Mouse (Mus musculus): Measurements from ENCODE around the gene Pebp1. TPM values are rescaled to one million over a fixed set of nuclear protein-coding genes. Genes with fewer than 3 reads are reported as not detected.

Gene Pebp1
- polyA plus RNA-seq, 1 experiment from 2014 or later: 617 TPM

GRCm38 (mm10) chr5:117264701-117265100, 22.7 kb downstream of the Pebp1 start:
- Histone ChIP-seq H3K36me3 (ENCODE audit: control insufficient read depth, insufficient read depth, low read length) (peaks cover 14% of the 10 kb centered on the region), H3K27ac (replicated peaks; ENCODE audit: low read depth, low read length) (no peak overlapping the region), H3K9me3 (ENCODE audit: control insufficient read depth, low read length) (peaks cover 4% of the 10 kb centered on the region; the same call in 1 of the 2 replicates), H3K27me3 (replicated peaks; ENCODE audit: control insufficient read depth, insufficient read depth, low read length) (no peaks in the 10 kb centered on the region), H3K4me1 (ENCODE audit: control insufficient read depth, insufficient read depth, low read length) (no peaks in the 10 kb centered on the region), H3K4me3 (ENCODE audit: low read depth, low read length) (no peak overlapping the region), H3K9ac (ENCODE audit: low read depth, low read length) (no peak overlapping the region), H3K4me2 (ENCODE audit: low read depth, low read length) (no peak overlapping the region)
- DNase-seq (ENCODE audit: low spot score) (peak; percentile 40), ATAC-seq (ENCODE audit: low read depth) (no peak)
- WGBS: 41% methylated on average over 5 of the region's 5 CpGs

DNA sequence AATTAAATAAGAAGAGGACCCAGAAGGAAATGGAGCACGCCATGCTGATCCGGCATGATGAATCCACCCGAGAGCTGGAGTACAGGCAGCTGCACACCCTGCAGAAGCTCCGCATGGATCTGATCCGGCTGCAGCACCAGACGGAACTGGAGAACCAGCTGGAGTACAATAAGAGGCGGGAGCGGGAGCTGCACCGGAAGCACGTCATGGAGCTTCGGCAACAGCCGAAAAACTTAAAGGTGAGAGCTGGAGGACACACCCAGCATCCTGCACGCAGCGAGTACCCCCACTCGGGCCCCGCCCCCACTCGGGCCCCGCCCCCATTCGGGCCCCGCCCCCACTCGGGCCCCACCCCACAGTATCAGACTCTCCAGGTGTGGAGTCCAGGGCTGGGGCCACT, 23.9 kb downstream of the Pebp1 start:
- Histone ChIP-seq H3K4me3 (ENCODE audit: low read depth, low read length) (no peak overlapping the region), H3K27me3 (replicated peaks; ENCODE audit: control insufficient read depth, insufficient read depth, low read length) (no peaks in the 10 kb centered on the region), H3K27ac (replicated peaks; ENCODE audit: low read depth, low read length) (no peak overlapping the region), H3K4me2 (ENCODE audit: low read depth, low read length) (no peak overlapping the region), H3K9ac (ENCODE audit: low read depth, low read length) (no peak overlapping the region), H3K4me1 (ENCODE audit: control insufficient read depth, insufficient read depth, low read length) (no peaks in the 10 kb centered on the region), H3K36me3 (ENCODE audit: control insufficient read depth, insufficient read depth, low read length) (peaks cover 14% of the 10 kb centered on the region), H3K9me3 (ENCODE audit: control insufficient read depth, low read length) (peaks cover 4% of the 10 kb centered on the region; the same call in 1 of the 2 replicates)
- no peak for DNase-seq (ENCODE audit: low spot score)
- no peak for ATAC-seq (ENCODE audit: low read depth)
- WGBS: over 99% methylated on average over 14 of the region's 21 CpGs

DNA sequence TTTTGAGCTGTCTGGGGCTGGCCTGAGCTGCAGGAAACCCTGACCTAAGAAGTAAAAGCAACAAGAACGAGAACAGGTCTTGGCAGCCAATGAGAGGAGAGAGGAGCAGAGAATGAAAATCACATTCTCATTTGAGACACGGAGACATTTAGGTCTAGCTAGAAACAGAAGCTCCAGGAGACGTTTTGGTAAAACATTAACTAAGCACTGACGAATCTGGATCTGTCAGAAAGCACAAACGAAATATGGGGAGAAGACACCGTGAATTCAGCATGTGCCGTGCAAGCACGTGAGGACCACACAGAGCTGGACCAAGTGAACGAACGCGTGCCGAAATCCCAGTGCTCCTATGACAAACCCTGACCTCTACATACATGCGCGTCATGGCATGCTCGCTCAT, 29.1 kb downstream of the Pebp1 start:
- Histone ChIP-seq H3K27me3 (replicated peaks; ENCODE audit: control insufficient read depth, insufficient read depth, low read length) (no peaks in the 10 kb centered on the region), H3K9ac (ENCODE audit: low read depth, low read length) (no peak overlapping the region), H3K4me2 (ENCODE audit: low read depth, low read length) (no peak overlapping the region), H3K4me1 (ENCODE audit: control insufficient read depth, insufficient read depth, low read length) (no peaks in the 10 kb centered on the region), H3K36me3 (ENCODE audit: control insufficient read depth, insufficient read depth, low read length) (peaks cover 22% of the 10 kb centered on the region), H3K27ac (replicated peaks; ENCODE audit: low read depth, low read length) (no peak overlapping the region), H3K4me3 (ENCODE audit: low read depth, low read length) (no peak overlapping the region), H3K9me3 (ENCODE audit: control insufficient read depth, low read length) (no peaks in the 10 kb centered on the region)
- ATAC-seq (ENCODE audit: low read depth) (no peak), DNase-seq (ENCODE audit: low spot score) (no peak)
- 90% methylated on average over 15 of the region's 15 CpGs for WGBS

- Histone ChIP-seq H3K27ac (replicated peaks; ENCODE audit: low read depth, low read length) (no peak overlapping the region), H3K9ac (ENCODE audit: low read depth, low read length) (no peak overlapping the region), H3K9me3 (ENCODE audit: control insufficient read depth, low read length) (no peaks in the 10 kb centered on the region), H3K36me3 (ENCODE audit: control insufficient read depth, insufficient read depth, low read length) (peaks cover 14% of the 10 kb centered on the region), H3K4me1 (ENCODE audit: control insufficient read depth, insufficient read depth, low read length) (no peaks in the 10 kb centered on the region), H3K4me3 (ENCODE audit: low read depth, low read length) (no peak overlapping the region), H3K27me3 (replicated peaks; ENCODE audit: control insufficient read depth, insufficient read depth, low read length) (no peaks in the 10 kb centered on the region), H3K4me2 (ENCODE audit: low read depth, low read length) (no peak overlapping the region)
- no peak for ATAC-seq (ENCODE audit: low read depth)
- WGBS: 86% methylated on average over 3 of the region's 3 CpGs
- DNase-seq (ENCODE audit: low spot score): no peak
Observed at GRCm38 (mm10) chr5:117251763-117252162, 35.7 kb downstream of the Pebp1 start.

DNA sequence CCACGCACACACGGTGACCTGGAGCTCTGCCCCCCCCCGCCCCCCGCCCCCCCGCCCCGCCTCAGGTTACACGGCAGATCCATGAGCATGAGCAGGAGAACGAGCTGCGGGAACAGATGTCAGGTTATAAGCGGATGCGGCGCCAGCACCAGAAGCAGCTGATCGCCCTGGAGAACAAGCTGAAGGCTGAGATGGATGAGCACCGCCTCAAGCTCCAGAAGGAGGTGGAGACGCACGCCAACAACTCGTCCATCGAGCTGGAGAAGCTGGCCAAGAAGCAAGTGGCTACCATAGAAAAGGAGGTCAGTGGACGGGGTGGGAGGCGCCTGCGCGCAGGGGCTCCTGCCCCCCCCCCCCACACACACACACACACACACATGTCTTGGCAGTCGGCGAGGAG, 36.6 kb downstream of the Pebp1 start:
- H3K27me3 ChIP-seq (replicated peaks; ENCODE audit: control insufficient read depth, insufficient read depth, low read length): no peaks in the 10 kb centered on the region
- no peak overlapping the region for H3K4me2 ChIP-seq (ENCODE audit: low read depth, low read length)
- H3K27ac ChIP-seq (replicated peaks; ENCODE audit: low read depth, low read length): no peak overlapping the region
- H3K4me1 ChIP-seq (ENCODE audit: control insufficient read depth, insufficient read depth, low read length): no peaks in the 10 kb centered on the region
- 0 out of 2 replicates have a peak overlapping the region, but pooled peaks have one; percentile 14 for H3K9ac ChIP-seq (ENCODE audit: low read depth, low read length)
- 0 out of 2 replicates have a peak, but pooled peaks cover 8% of the 10 kb centered on the region for H3K36me3 ChIP-seq (ENCODE audit: control insufficient read depth, insufficient read depth, low read length)
- 58% methylated on average over 21 of the region's 24 CpGs for WGBS
- H3K9me3 ChIP-seq (ENCODE audit: control insufficient read depth, low read length): no peaks in the 10 kb centered on the region
- no peak overlapping the region for H3K4me3 ChIP-seq (ENCODE audit: low read depth, low read length)
- DNase-seq (ENCODE audit: low spot score) (no peak), ATAC-seq (ENCODE audit: low read depth) (no peak)

GRCm38 (mm10) chr5:117248351-117248750, 39.1 kb downstream of the Pebp1 start:
- 25% methylated on average over 10 of the region's 10 CpGs for WGBS
- Histone ChIP-seq H3K4me2 (ENCODE audit: low read depth, low read length) (no peak overlapping the region), H3K36me3 (ENCODE audit: control insufficient read depth, insufficient read depth, low read length) (0 out of 2 replicates have a peak, but pooled peaks cover 8% of the 10 kb centered on the region), H3K4me3 (ENCODE audit: low read depth, low read length) (no peak overlapping the region), H3K27me3 (replicated peaks; ENCODE audit: control insufficient read depth, insufficient read depth, low read length) (no peaks in the 10 kb centered on the region), H3K9ac (ENCODE audit: low read depth, low read length) (no peak overlapping the region), H3K27ac (replicated peaks; ENCODE audit: low read depth, low read length) (no peak overlapping the region), H3K9me3 (ENCODE audit: control insufficient read depth, low read length) (no peaks in the 10 kb centered on the region), H3K4me1 (ENCODE audit: control insufficient read depth, insufficient read depth, low read length) (no peaks in the 10 kb centered on the region)
- DNase-seq (ENCODE audit: low spot score) (no peak), ATAC-seq (ENCODE audit: low read depth) (no peak; the same call in 1 of the 2 replicates)

- 74% methylated on average over 8 of the region's 8 CpGs for WGBS
- ATAC-seq (ENCODE audit: low read depth): no peak
Observed at GRCm38 (mm10) chr5:117245170-117245569, 42.3 kb downstream of the Pebp1 start.

DNA sequence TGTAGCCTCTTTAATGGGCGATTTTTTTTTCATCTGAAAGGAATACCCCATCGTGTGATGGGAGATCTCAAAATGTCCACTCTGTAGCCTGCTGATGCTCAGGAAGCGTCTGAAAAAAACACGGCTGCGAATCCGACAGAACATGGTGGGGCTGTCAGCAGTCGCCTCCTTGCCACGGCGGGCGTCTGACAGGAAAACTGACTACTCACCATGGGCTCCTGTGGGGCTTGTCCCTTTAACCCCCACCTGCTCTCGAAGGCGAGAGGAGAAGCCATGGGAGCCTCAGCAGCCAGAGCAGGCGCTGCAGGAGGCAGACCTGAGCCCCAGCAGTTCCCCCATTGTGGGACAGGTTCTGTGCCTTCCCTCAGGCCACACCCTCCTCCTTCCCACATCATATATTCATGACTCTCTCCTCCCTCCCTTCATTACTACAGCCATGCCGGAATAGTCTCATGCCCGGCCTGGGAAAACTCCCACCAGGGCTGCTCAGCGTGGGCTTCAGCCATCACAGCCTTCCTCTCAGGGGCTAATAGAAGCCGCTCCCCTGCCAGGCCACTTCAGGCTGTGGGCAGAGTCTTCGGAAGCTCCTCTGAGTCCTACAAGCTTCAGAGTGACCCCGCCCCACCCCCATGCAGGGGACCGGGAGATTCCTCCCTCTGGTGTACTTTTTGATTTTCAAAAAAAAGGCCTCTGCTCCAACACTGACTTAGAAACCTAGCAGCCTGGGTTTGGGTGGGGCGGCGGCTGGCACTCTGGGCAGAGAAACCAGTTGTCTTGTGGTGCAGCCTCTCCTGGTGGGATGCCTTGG, 44.5 kb downstream of the Pebp1 start:
- 27% methylated on average over 22 of the region's 22 CpGs for WGBS
- H3K9ac ChIP-seq (ENCODE audit: low read depth, low read length): peak overlapping the region; percentile 46
- H3K36me3 ChIP-seq (ENCODE audit: control insufficient read depth, insufficient read depth, low read length): no peaks in the 10 kb centered on the region
- H3K4me2 ChIP-seq (ENCODE audit: low read depth, low read length): peak overlapping the region; percentile 47
- 0 out of 2 replicates have a peak, but pooled peaks cover 4% of the 10 kb centered on the region for H3K4me1 ChIP-seq (ENCODE audit: control insufficient read depth, insufficient read depth, low read length)
- ATAC-seq (ENCODE audit: low read depth) (no peak), DNase-seq (ENCODE audit: low spot score) (peak; percentile 39)
- no peaks in the 10 kb centered on the region for H3K9me3 ChIP-seq (ENCODE audit: control insufficient read depth, low read length)
- H3K4me3 ChIP-seq (ENCODE audit: low read depth, low read length): peak overlapping the region; percentile 34
- H3K27me3 ChIP-seq (replicated peaks; ENCODE audit: control insufficient read depth, insufficient read depth, low read length): no peaks in the 10 kb centered on the region
- no peak overlapping the region for H3K27ac ChIP-seq (replicated peaks; ENCODE audit: low read depth, low read length)

More at GRCm38 (mm10) chr5:117245170-117245569, 42.3 kb downstream of the Pebp1 start:
- no peak overlapping the region for H3K4me2 ChIP-seq (ENCODE audit: low read depth, low read length)
- H3K36me3 ChIP-seq (ENCODE audit: control insufficient read depth, insufficient read depth, low read length): no peaks in the 10 kb centered on the region
- 0 out of 2 replicates have a peak, but pooled peaks cover 4% of the 10 kb centered on the region for H3K4me1 ChIP-seq (ENCODE audit: control insufficient read depth, insufficient read depth, low read length)
- DNase-seq (ENCODE audit: low spot score): no peak
- H3K9ac ChIP-seq (ENCODE audit: low read depth, low read length): no peak overlapping the region
- H3K27me3 ChIP-seq (replicated peaks; ENCODE audit: control insufficient read depth, insufficient read depth, low read length): no peaks in the 10 kb centered on the region
- H3K9me3 ChIP-seq (ENCODE audit: control insufficient read depth, low read length): no peaks in the 10 kb centered on the region
- no peak overlapping the region for H3K4me3 ChIP-seq (ENCODE audit: low read depth, low read length)
- no peak overlapping the region for H3K27ac ChIP-seq (replicated peaks; ENCODE audit: low read depth, low read length)

Data from embryonic facial prominence, embryonic 14.5 days (tissue).